Mouse (Mus musculus): ENCODE results near the gene Pard6a.

GRCm38 (mm10) chr8:105719637-105720036 lies 18.7 kb downstream of the Pard6a start:
- TF ChIP-seq CTCF (IDR thresholded peaks at IDR 0.05; ENCODE audit: low read depth) = no peak
- TF ChIP-seq EP300 (IDR thresholded peaks at IDR 0.05; ENCODE audit: low read depth) = no peak

Data from heart, postnatal 0 days (tissue).